Mouse (Mus musculus): Measurements from ENCODE around the gene Catip. TPM values are rescaled to one million over a fixed set of nuclear protein-coding genes. Genes with fewer than 3 reads are reported as not detected.
"Not testable (repeated sequence)": the region's sequence is repeated elsewhere in the genome, so short reads cannot be mapped to it uniquely, and the experiment has no call there.

Gene Catip
- under 1 TPM; 0.17 to 0.37 (median 0.25) TPM for total RNA-seq (2022)

GRCm38 (mm10) chr1:74361812-74362211, at the start of gene Catip:
Catip (plus strand) TSS chr1:74362108.
- peak; percentile 87 for DNase-seq (ENCODE audit: low spot score)

GRCm38 (mm10) chr1:74313049-74313692, 48.7 kb upstream of the Catip start:
- DNase-seq (ENCODE audit: low spot score), result peak; percentile 87

- no peak for DNase-seq (ENCODE audit: low spot score)
Observed at GRCm38 (mm10) chr1:74314796-74315195, 47.1 kb upstream of the Catip start.

- no peak for DNase-seq (ENCODE audit: low spot score)
Observed at GRCm38 (mm10) chr1:74316114-74316827, 45.6 kb upstream of the Catip start.

- no peak for DNase-seq (ENCODE audit: low spot score)
Observed at GRCm38 (mm10) chr1:74318711-74319110, 43.2 kb upstream of the Catip start.

GRCm38 (mm10) chr1:74321396-74321795, 40.5 kb upstream of the Catip start:
- no peak for DNase-seq (ENCODE audit: low spot score)

- not testable (repeated sequence) for DNase-seq (ENCODE audit: low spot score)
Observed at GRCm38 (mm10) chr1:74326916-74327315, 35.0 kb upstream of the Catip start.

GRCm38 (mm10) chr1:74329899-74330431, 31.9 kb upstream of the Catip start:
- no peak for DNase-seq (ENCODE audit: low spot score)

GRCm38 (mm10) chr1:74331046-74331681, 30.7 kb upstream of the Catip start:
- DNase-seq (ENCODE audit: low spot score), result peak; percentile 67

- peak; percentile 94 for DNase-seq (ENCODE audit: low spot score)
Observed at GRCm38 (mm10) chr1:74332241-74332763, 29.6 kb upstream of the Catip start.

- no peak for DNase-seq (ENCODE audit: low spot score)
Observed at GRCm38 (mm10) chr1:74332930-74333329, 29.0 kb upstream of the Catip start.

GRCm38 (mm10) chr1:74334607-74335006, 27.3 kb upstream of the Catip start:
- no peak for DNase-seq (ENCODE audit: low spot score)

GRCm38 (mm10) chr1:74335033-74335432, 26.9 kb upstream of the Catip start:
- peak; percentile 80 for DNase-seq (ENCODE audit: low spot score)

- DNase-seq (ENCODE audit: low spot score), result no peak
Observed at GRCm38 (mm10) chr1:74335436-74336170, 26.3 kb upstream of the Catip start.

- DNase-seq (ENCODE audit: low spot score), result no peak
Observed at GRCm38 (mm10) chr1:74337241-74337771, 24.6 kb upstream of the Catip start.

- no peak for DNase-seq (ENCODE audit: low spot score)
Observed at GRCm38 (mm10) chr1:74338013-74338412, 23.9 kb upstream of the Catip start.

GRCm38 (mm10) chr1:74338626-74339025, 23.3 kb upstream of the Catip start:
- no peak for DNase-seq (ENCODE audit: low spot score)

GRCm38 (mm10) chr1:74339917-74340316, 22.0 kb upstream of the Catip start:
- DNase-seq (ENCODE audit: low spot score), result no peak

- peak; percentile 60 for DNase-seq (ENCODE audit: low spot score)
Observed at GRCm38 (mm10) chr1:74340361-74340764, 21.5 kb upstream of the Catip start.

- DNase-seq (ENCODE audit: low spot score), result not testable (repeated sequence)
Observed at GRCm38 (mm10) chr1:74340992-74341391, 20.9 kb upstream of the Catip start.

- no peak for DNase-seq (ENCODE audit: low spot score)
Observed at GRCm38 (mm10) chr1:74341898-74342297, 20.0 kb upstream of the Catip start.

Measured in heart, adult 8-10 months (tissue).